Mouse (Mus musculus): ENCODE measurements around the gene Rsrp1.

The Rsrp1 gene

GRCm38 (mm10) chr4:134922111-134922924 is 1.1 kb upstream of the Rsrp1 start:
- DNase-seq (ENCODE audit: extremely low spot score, low spot score), result no peak

- peak; percentile 65 for DNase-seq (ENCODE audit: extremely low spot score, low spot score)
These were observed 507 bp upstream of the Rsrp1 start for GRCm38 (mm10) chr4:134922925-134923244.

- peak; percentile 62 for DNase-seq (ENCODE audit: extremely low spot score, low spot score)
These were observed 788 bp downstream of the Rsrp1 start for GRCm38 (mm10) chr4:134924019-134924741.

GRCm38 (mm10) chr4:134925206-134925605 is 1.8 kb downstream of the Rsrp1 start:
- no peak for DNase-seq (ENCODE audit: extremely low spot score, low spot score)

GRCm38 (mm10) chr4:134927815-134928463 is 4.5 kb downstream of the Rsrp1 start:
- no peak for DNase-seq (ENCODE audit: extremely low spot score, low spot score)

- no peak for DNase-seq (ENCODE audit: extremely low spot score, low spot score)
These were observed 5.1 kb downstream of the Rsrp1 start for GRCm38 (mm10) chr4:134928464-134928836.

- no peak for DNase-seq (ENCODE audit: extremely low spot score, low spot score)
These were observed 6.1 kb downstream of the Rsrp1 start for GRCm38 (mm10) chr4:134929536-134929935.

- no peak for DNase-seq (ENCODE audit: extremely low spot score, low spot score)
These were observed 6.8 kb downstream of the Rsrp1 start for GRCm38 (mm10) chr4:134930190-134930589.

- DNase-seq (ENCODE audit: extremely low spot score, low spot score), result peak; percentile 97
These were observed 7.5 kb downstream of the Rsrp1 start, which contains the start of gene Syf2 for GRCm38 (mm10) chr4:134930684-134931481. Syf2 (plus strand) TSS chr4:134930898.

GRCm38 (mm10) chr4:134937240-134938176 is 14.1 kb downstream of the Rsrp1 start:
- DNase-seq (ENCODE audit: extremely low spot score, low spot score), result no peak

- no peak for DNase-seq (ENCODE audit: extremely low spot score, low spot score)
These were observed 16.5 kb downstream of the Rsrp1 start for GRCm38 (mm10) chr4:134939900-134940299.

- DNase-seq (ENCODE audit: extremely low spot score, low spot score), result no peak
These were observed 20.6 kb downstream of the Rsrp1 start for GRCm38 (mm10) chr4:134943758-134944538.

GRCm38 (mm10) chr4:134946024-134946744 is 22.8 kb downstream of the Rsrp1 start:
- peak; percentile 77 for DNase-seq (ENCODE audit: extremely low spot score, low spot score)

- DNase-seq (ENCODE audit: extremely low spot score, low spot score), result peak; percentile 42
These were observed 27.2 kb downstream of the Rsrp1 start for GRCm38 (mm10) chr4:134950518-134951091.

GRCm38 (mm10) chr4:134954461-134954860 is 31.1 kb downstream of the Rsrp1 start:
- DNase-seq (ENCODE audit: extremely low spot score, low spot score), result no peak

- DNase-seq (ENCODE audit: extremely low spot score, low spot score), result no peak
These were observed 31.8 kb downstream of the Rsrp1 start for GRCm38 (mm10) chr4:134955196-134955595.

GRCm38 (mm10) chr4:134955845-134956244 is 32.5 kb downstream of the Rsrp1 start:
- no peak for DNase-seq (ENCODE audit: extremely low spot score, low spot score)

- DNase-seq (ENCODE audit: extremely low spot score, low spot score), result peak; percentile 52
These were observed 32.9 kb downstream of the Rsrp1 start for GRCm38 (mm10) chr4:134956328-134956727.
